Mouse (Mus musculus): ENCODE results near the gene Atxn1.

Gene Atxn1

GRCm38 (mm10) chr13:45775516-45775915 lies 189.3 kb downstream of the Atxn1 start:
- DNase-seq (ENCODE audit: low spot score): no peak

- DNase-seq (ENCODE audit: low spot score): no peak
Measured at GRCm38 (mm10) chr13:45773381-45774168, 191.2 kb downstream of the Atxn1 start.

DNA sequence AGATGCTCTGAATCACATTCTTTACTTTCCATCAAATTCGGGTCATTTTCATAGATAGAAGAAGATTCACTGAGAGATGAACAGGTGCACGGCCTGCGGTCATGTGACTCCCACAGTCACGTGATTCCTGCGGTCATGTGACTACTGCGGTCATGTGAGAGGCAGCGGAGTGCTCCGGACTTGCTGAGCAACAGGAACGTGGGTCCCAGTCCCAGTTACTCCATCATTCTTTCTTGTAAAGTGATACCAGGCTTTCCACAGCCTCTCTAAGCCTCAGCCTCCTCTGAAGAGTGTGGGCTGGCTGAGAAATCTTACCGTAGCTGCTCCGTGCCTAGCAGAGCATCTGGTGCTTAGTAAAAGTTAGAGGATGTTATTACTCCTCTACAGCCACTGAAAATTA lies 195.1 kb downstream of the Atxn1 start:
- DNase-seq (ENCODE audit: low spot score): no peak

GRCm38 (mm10) chr13:45768250-45768649 lies 196.6 kb downstream of the Atxn1 start:
- no peak for DNase-seq (ENCODE audit: low spot score)

- no peak for DNase-seq (ENCODE audit: low spot score)
Measured at GRCm38 (mm10) chr13:45764354-45764753, 200.5 kb downstream of the Atxn1 start.

DNA sequence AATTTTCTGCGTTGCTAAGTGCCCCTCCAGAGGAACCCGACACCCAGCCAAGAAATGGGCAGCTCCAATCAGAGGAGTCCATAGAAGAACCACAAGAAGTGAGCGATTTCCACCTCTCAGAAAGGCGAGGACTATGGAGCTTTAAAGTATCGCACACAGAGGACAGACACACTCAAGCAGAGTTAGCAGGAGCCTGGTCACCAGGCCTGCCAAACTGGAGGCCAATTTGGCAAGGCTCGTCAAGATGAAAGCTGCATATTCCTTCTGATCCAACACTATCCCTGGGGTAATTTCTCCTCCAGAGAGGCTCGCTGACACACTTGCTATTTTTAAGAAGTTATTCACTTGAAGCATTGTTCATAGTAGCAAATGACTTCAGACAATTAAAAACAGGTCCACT lies 202.5 kb downstream of the Atxn1 start:
- peak; percentile 17 for DNase-seq (ENCODE audit: low spot score)

- no peak for DNase-seq (ENCODE audit: low spot score)
Measured at GRCm38 (mm10) chr13:45754483-45754882, 210.3 kb downstream of the Atxn1 start.

- DNase-seq (ENCODE audit: low spot score): no peak
Measured at GRCm38 (mm10) chr13:45752498-45752897, 212.3 kb downstream of the Atxn1 start.

- DNase-seq (ENCODE audit: low spot score): no peak
Measured at GRCm38 (mm10) chr13:45751231-45751630, 213.6 kb downstream of the Atxn1 start.

GRCm38 (mm10) chr13:45750627-45751026 lies 214.2 kb downstream of the Atxn1 start:
- DNase-seq (ENCODE audit: low spot score): no peak

DNA sequence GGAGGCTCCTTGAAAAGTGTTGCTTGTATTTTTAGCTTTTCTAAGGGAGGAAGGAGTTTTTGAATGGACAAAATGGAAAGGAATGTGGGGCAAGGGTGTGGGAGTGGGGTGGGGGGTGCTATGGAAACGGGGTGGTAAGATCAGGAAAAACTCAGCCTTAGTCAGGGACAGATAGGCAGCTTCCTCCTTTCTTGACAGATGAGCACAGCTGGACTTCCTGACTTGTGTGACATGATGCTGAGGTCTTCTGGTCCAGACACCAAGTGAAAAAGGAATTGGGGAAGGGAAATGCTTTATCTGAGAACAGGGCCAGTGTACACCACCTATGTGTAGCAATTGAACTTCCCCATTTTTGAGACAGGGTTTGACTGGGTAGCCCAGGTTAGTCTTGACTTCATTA lies 214.9 kb downstream of the Atxn1 start:
- DNase-seq (ENCODE audit: low spot score): no peak

- DNase-seq (ENCODE audit: low spot score): peak; percentile 6
Measured at GRCm38 (mm10) chr13:45749222-45749621, 215.6 kb downstream of the Atxn1 start.

- peak; percentile 15 for DNase-seq (ENCODE audit: low spot score)
Measured at GRCm38 (mm10) chr13:45748691-45749090, 216.1 kb downstream of the Atxn1 start.

- DNase-seq (ENCODE audit: low spot score): no peak
Measured at GRCm38 (mm10) chr13:45745851-45746773, 218.7 kb downstream of the Atxn1 start.

GRCm38 (mm10) chr13:45744803-45745432 lies 219.9 kb downstream of the Atxn1 start:
- DNase-seq (ENCODE audit: low spot score): no peak

DNA sequence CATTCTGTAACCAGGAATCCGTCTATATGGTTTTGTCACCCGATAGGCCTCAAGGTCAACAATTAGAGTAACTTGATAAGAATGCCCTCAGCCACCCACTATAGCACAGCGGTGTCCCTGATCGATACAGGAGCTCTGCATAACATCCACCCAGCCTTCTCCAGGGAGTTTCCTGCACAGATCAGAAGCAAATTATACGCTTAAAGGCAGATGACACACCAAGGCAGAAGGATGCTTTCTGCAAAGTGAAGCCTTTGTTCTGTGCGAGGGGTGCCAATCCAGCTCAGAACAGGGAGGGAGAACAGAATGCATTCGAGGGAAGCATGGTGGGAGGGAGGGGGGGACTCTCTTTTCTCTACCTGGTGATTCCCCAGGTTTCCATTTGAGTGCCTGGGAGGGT lies 221.0 kb downstream of the Atxn1 start:
- no peak for DNase-seq (ENCODE audit: low spot score)

DNA sequence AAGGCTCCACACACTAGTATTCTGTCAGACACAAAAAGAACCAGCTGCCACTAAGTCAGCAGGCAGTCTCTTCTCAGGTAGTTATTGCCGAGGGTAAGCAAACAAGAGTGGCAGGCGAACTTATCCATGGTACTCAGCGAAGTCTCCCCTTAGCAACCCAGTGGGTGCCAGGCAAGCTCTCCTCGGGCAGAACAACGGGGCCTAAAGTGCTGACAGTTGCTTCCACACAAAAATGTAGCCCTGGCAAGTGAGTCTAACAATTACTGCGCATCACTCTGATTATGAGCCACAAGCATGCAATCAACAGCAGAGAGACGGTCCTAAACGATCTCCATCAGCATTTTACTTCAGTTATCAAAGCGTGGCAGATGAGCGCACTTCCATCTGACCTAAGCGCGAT lies 224.4 kb downstream of the Atxn1 start:
- no peak for DNase-seq (ENCODE audit: low spot score)

DNA sequence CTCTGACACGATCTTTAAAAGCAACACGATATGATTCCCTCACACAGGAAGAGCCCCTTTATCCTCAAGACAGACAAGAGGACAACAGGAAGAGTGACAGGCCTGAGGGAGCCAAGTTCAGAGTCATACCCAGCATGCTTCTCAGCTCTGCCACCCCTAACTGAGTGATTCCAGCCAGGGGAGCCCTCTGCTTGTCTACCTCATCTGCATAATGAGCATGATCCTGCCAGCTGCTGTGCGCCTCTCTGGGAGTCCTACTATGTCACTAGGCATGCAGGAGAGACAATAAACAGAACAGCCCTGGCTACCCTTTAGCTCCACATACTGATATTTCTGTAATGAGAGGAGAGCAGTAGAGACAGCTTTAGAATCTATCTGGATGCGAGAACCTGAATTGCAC lies 228.6 kb downstream of the Atxn1 start:
- no peak for DNase-seq (ENCODE audit: low spot score)

DNA sequence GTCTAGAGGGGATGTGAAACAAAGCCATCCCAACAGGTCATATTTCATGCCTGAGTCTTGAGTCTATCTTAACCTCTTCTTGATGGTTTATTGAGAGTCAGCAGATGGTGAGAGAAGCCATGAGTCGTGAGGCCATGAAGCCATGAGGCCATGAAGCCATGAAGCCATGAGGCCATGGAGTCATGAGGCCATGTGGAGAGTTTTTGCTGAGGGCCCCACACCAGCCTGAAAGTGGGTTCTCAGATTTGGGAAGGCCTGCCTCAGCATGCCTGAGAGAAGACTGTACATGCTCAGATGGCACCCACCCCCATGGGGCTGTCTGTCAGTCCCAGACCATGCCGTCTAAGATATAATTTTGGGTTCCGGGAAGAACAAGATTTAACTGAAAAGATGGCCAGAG lies 229.0 kb downstream of the Atxn1 start:
- DNase-seq (ENCODE audit: low spot score): no peak

GRCm38 (mm10) chr13:45734531-45734930 lies 230.3 kb downstream of the Atxn1 start:
- no peak for DNase-seq (ENCODE audit: low spot score)

- no peak for DNase-seq (ENCODE audit: low spot score)
Measured at GRCm38 (mm10) chr13:45732590-45732989, 232.2 kb downstream of the Atxn1 start.

GRCm38 (mm10) chr13:45726917-45727316 lies 237.9 kb downstream of the Atxn1 start:
- DNase-seq (ENCODE audit: low spot score): no peak

- no peak for DNase-seq (ENCODE audit: low spot score)
Measured at GRCm38 (mm10) chr13:45726181-45726580, 238.6 kb downstream of the Atxn1 start.
